Mouse (Mus musculus): ENCODE results near the gene Wfdc12.

DNA sequence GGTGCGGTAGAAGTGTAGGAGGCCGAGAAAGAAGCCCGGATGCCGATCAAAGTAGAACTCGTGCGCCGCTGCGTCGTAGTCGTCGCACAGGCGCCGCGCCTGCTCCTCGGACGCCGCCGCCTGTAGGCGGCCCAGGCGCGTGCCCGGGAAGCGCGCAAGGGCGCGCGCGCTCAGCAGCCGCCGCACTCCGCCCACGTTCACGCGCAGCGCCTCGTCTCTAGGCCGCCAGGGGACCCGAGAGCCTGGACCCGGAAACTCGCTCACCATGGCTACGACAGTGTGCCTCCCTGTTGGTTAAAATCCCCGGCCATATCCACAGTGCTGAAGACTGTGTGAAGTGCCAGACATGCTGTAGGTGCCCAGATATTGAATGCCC, 21.8 kb downstream of the Wfdc12 start:
- TF ChIP-seq CTCF (IDR thresholded peaks at IDR 0.05; ENCODE audit: low read depth, low read length) (no peak), POLR2A (IDR thresholded peaks at IDR 0.05; ENCODE audit: extremely low read depth, insufficient read depth, low read length) (no peak)
